Mouse (Mus musculus) hindbrain, embryonic 11.5 days (tissue): ENCODE measurements around the gene Tnfsf12. TPM values are rescaled to one million over a fixed set of nuclear protein-coding genes. Genes with fewer than 3 reads are reported as not detected.

Source experiments
- ATAC-seq: fragments of 200-750 bp; cut with Nextera tagmentation; 2 replicates; pipeline ENCODE4 v1.8.0; 2017; ENCODE audit warnings: mild to moderate bottlenecking, moderate TSS enrichment, moderate library complexity; ENCODE audit not compliant: low FRiP score
- DNase-seq: peaks from one replicate; pipeline ENCODE4 v3.0.0-alpha.2; 2015; ENCODE audit warnings: low spot score
- H3K27ac ChIP-seq: fragments of 300-500 bp; sonication (generic); 2 replicates; pipeline ENCODE4 v1.5.1; 2014; ENCODE audit warnings: mild to moderate bottlenecking, low read depth, low read length
- H3K27me3 ChIP-seq: fragments of 300-500 bp; sonication (generic); 2 replicates; pipeline ENCODE4 v1.6.1; 2014; ENCODE audit warnings: mild to moderate bottlenecking, low read length, moderate library complexity, mixed read lengths; ENCODE audit not compliant: control insufficient read depth, insufficient read depth
- H3K36me3 ChIP-seq: fragments of 300-500 bp; sonication (generic); 2 replicates; pipeline ENCODE4 v1.6.1; 2014; ENCODE audit warnings: mild to moderate bottlenecking, low read length, moderate library complexity, mixed read lengths; ENCODE audit not compliant: control insufficient read depth, insufficient read depth
- H3K4me1 ChIP-seq: fragments of 300-500 bp; sonication (generic); replicated peaks from 2 replicates; pipeline ENCODE4 v1.6.1; 2014; ENCODE audit warnings: low read length, mixed read lengths; ENCODE audit not compliant: control insufficient read depth, insufficient read depth
- H3K4me2 ChIP-seq: fragments of 300-500 bp; sonication (generic); replicated peaks from 2 replicates; pipeline ENCODE4 v1.6.1; 2014; ENCODE audit warnings: mild to moderate bottlenecking, low read depth, low read length
- H3K4me3 ChIP-seq: fragments of 300-500 bp; sonication (generic); 2 replicates; pipeline ENCODE4 v1.5.1; 2014; ENCODE audit warnings: low read depth, low read length
- H3K9ac ChIP-seq: fragments of 300-500 bp; sonication (generic); 2 replicates; pipeline ENCODE4 v1.6.1; 2014; ENCODE audit warnings: low read depth, low read length
- H3K9me3 ChIP-seq: fragments of 300-500 bp; sonication (generic); 2 replicates; pipeline ENCODE4 v1.6.1; 2016; ENCODE audit warnings: low read length; ENCODE audit not compliant: control insufficient read depth
- WGBS: fragments of 180-500 bp; shearing (Covaris S2); extraction: QIAGEN DNeasy Blood & Tissue Kit; methylation state at CpG from one replicate; pipeline ENCODE4 v1.1.7; 2014; 5-methylcytosine and 5-hydroxymethylcytosine counted together
- polyA plus RNA-seq: library from polyadenylated mRNA; unstranded; fragments of >200 nt; fragmentation: Nextera tagmentation; extraction: Ambion mirVana; gene quantifications from 2 replicates; pipeline ENCODE4 v1.2.1, GENCODE M21; 2014

Gene Tnfsf12
- polyA plus RNA-seq, 1 experiment from 2014 or later = 4.0 TPM

- H3K36me3 ChIP-seq = peaks cover 9% of the 10 kb centered on the region; the same call in 1 of the 2 replicates
- no peaks in the 10 kb centered on the region for H3K27me3 ChIP-seq
- no peak overlapping the region for H3K27ac ChIP-seq
- no peak for DNase-seq
- ATAC-seq = no peak
- no peak overlapping the region for H3K4me3 ChIP-seq
- peaks cover 5% of the 10 kb centered on the region; the same call in 1 of the 2 replicates for H3K4me1 ChIP-seq
- WGBS = 86% methylated on average over 2 of the region's 2 CpGs
- H3K4me2 ChIP-seq = no peak overlapping the region
- H3K9ac ChIP-seq = no peak overlapping the region
- H3K9me3 ChIP-seq = no peaks in the 10 kb centered on the region
Observed at GRCm38 (mm10) chr11:69679144-69679543, 16.5 kb downstream of the Tnfsf12 start.

- Histone ChIP-seq H3K4me2 (peak within 1 kb of the TSS; percentile 88), H3K9me3 (no peaks in the 10 kb centered on the region), H3K9ac (peak within 1 kb of the TSS; percentile 96), H3K4me3 (peak within 1 kb of the TSS; percentile 87), H3K27ac (peak within 1 kb of the TSS; percentile 93), H3K36me3 (peaks cover 31% of the 10 kb centered on the region), H3K4me1 (no peaks in the 10 kb centered on the region; the same call in 1 of the 2 replicates), H3K27me3 (no peaks in the 10 kb centered on the region)
- WGBS = under 1% methylated on average over 36 of the region's 36 CpGs
- peak; percentile 100 for DNase-seq
- ATAC-seq = peak; percentile 99
Observed at GRCm38 (mm10) chr11:69672211-69672706, 23.4 kb downstream of the Tnfsf12 start, which contains the start of gene Eif4a1. Gene Eif4a1 (minus strand): TSS chr11:69672423.

GRCm38 (mm10) chr11:69671726-69672124, 23.9 kb downstream of the Tnfsf12 start:
- Histone ChIP-seq H3K9me3 (no peaks in the 10 kb centered on the region), H3K4me3 (peak overlapping the region; percentile 87), H3K27ac (peak overlapping the region; percentile 93), H3K9ac (peak overlapping the region; percentile 96), H3K4me1 (no peaks in the 10 kb centered on the region; the same call in 1 of the 2 replicates), H3K36me3 (peaks cover 30% of the 10 kb centered on the region), H3K4me2 (peak overlapping the region; percentile 88), H3K27me3 (no peaks in the 10 kb centered on the region)
- ATAC-seq (peak; percentile 6; the same call in 1 of the 2 replicates), DNase-seq (no peak)
- under 1% methylated on average over 26 of the region's 43 CpGs for WGBS

GRCm38 (mm10) chr11:69670786-69671725, 24.6 kb downstream of the Tnfsf12 start:
- Histone ChIP-seq H3K27me3 (no peaks in the 10 kb centered on the region), H3K4me2 (peak overlapping the region; percentile 88), H3K4me1 (no peaks in the 10 kb centered on the region; the same call in 1 of the 2 replicates), H3K9me3 (no peaks in the 10 kb centered on the region), H3K9ac (peak overlapping the region; percentile 96), H3K36me3 (peaks cover 24% of the 10 kb centered on the region), H3K27ac (peak overlapping the region; percentile 93), H3K4me3 (peak overlapping the region; percentile 87)
- peak; percentile 97 for DNase-seq
- peak; percentile 75 for ATAC-seq
- 2% methylated on average over 48 of the region's 61 CpGs for WGBS

GRCm38 (mm10) chr11:69666665-69667005, 29.0 kb downstream of the Tnfsf12 start:
- 87% methylated on average over 3 of the region's 3 CpGs for WGBS
- no peak overlapping the region for H3K27ac ChIP-seq
- no peak overlapping the region for H3K9ac ChIP-seq
- H3K4me1 ChIP-seq = peaks cover 4% of the 10 kb centered on the region; the same call in 1 of the 2 replicates
- no peak overlapping the region for H3K4me3 ChIP-seq
- no peaks in the 10 kb centered on the region for H3K9me3 ChIP-seq
- no peak for DNase-seq
- no peak for ATAC-seq
- no peak overlapping the region for H3K4me2 ChIP-seq
- H3K27me3 ChIP-seq = no peaks in the 10 kb centered on the region
- peaks cover 19% of the 10 kb centered on the region for H3K36me3 ChIP-seq

- DNase-seq (peak; percentile 39), ATAC-seq (no peak)
- 36% methylated on average over 7 of the region's 7 CpGs for WGBS
- Histone ChIP-seq H3K36me3 (peaks cover 19% of the 10 kb centered on the region), H3K9me3 (no peaks in the 10 kb centered on the region), H3K4me1 (peaks cover 4% of the 10 kb centered on the region; the same call in 1 of the 2 replicates), H3K9ac (no peak within 1 kb of the TSS), H3K27ac (0 out of 2 replicates have a peak within 1 kb of the TSS, but pooled peaks have one; percentile 13), H3K4me2 (no peak within 1 kb of the TSS), H3K4me3 (0 out of 2 replicates have a peak within 1 kb of the TSS, but pooled peaks have one; percentile 6), H3K27me3 (no peaks in the 10 kb centered on the region)
Observed at GRCm38 (mm10) chr11:69665961-69666664, 29.5 kb downstream of the Tnfsf12 start, which contains the start of gene Cd68. Gene Cd68 (minus strand): TSS chr11:69666153.

- ATAC-seq (no peak), DNase-seq (no peak)
- H3K4me2 ChIP-seq = no peak overlapping the region
- peaks cover 19% of the 10 kb centered on the region for H3K36me3 ChIP-seq
- 0 out of 2 replicates have a peak overlapping the region, but pooled peaks have one; percentile 13 for H3K27ac ChIP-seq
- no peak overlapping the region for H3K4me3 ChIP-seq
- peaks cover 4% of the 10 kb centered on the region; the same call in 1 of the 2 replicates for H3K4me1 ChIP-seq
- no peaks in the 10 kb centered on the region for H3K9me3 ChIP-seq
- H3K27me3 ChIP-seq = no peaks in the 10 kb centered on the region
- no peak overlapping the region for H3K9ac ChIP-seq
- WGBS = 82% methylated on average over 8 of the region's 9 CpGs
Observed at GRCm38 (mm10) chr11:69665457-69665960, 30.1 kb downstream of the Tnfsf12 start.

- H3K9ac ChIP-seq = no peak overlapping the region
- DNase-seq (no peak), ATAC-seq (no peak)
- 0 out of 2 replicates have a peak overlapping the region, but pooled peaks have one; percentile 6 for H3K4me3 ChIP-seq
- H3K27me3 ChIP-seq = no peaks in the 10 kb centered on the region
- H3K36me3 ChIP-seq = peaks cover 19% of the 10 kb centered on the region
- WGBS = 95% methylated on average over 7 of the region's 7 CpGs
- peaks cover 4% of the 10 kb centered on the region; the same call in 1 of the 2 replicates for H3K4me1 ChIP-seq
- no peak overlapping the region for H3K27ac ChIP-seq
- H3K4me2 ChIP-seq = no peak overlapping the region
- no peaks in the 10 kb centered on the region for H3K9me3 ChIP-seq
Observed at GRCm38 (mm10) chr11:69664841-69665240, 30.8 kb downstream of the Tnfsf12 start.
